Mouse (Mus musculus) left cerebral cortex, postnatal 14 days (tissue): ENCODE measurements around the gene Gif. TPM values are rescaled to one million over a fixed set of nuclear protein-coding genes. Genes with fewer than 3 reads are reported as not detected.

Experiments
- DNase-seq, 2 experiments: peaks; one replicate each; pipeline ENCODE4 v3.0.0; 2021 to 2022; ENCODE audit warnings: low spot score in 2 of 2, mixed read lengths in 1 of 2
- intact Hi-C: fragments of 180-260 bp; cut with DNase I; formaldehyde crosslinking; loops from one replicate; pipeline ENCODE4 v1.15.1; 2025
- long read RNA-seq, 2 experiments: library from polyadenylated mRNA; stranded (forward); transcript quantifications; one replicate each; pipeline ENCODE4 v2.0.0; 2021
- total RNA-seq, 2 experiments: library from RNA; stranded (reverse); gene quantifications; 2 replicates each; pipeline ENCODE4 v1.2.3; 2021

Gif gene
- not detected for total RNA-seq
- long read RNA-seq, experiment 1 = 0 reads
- long read RNA-seq, experiment 2 = 0 reads

GRCm38 (mm10) chr19:11747298-11747697 is at the start of gene Gif:
TSS of gene Gif (plus strand) at chr19:11747554.
- intact Hi-C loops = no loop called here
- no peak for DNase-seq

GRCm38 (mm10) chr19:11698342-11698741 is 49.0 kb upstream of the Gif start:
- DNase-seq = no peak
- intact Hi-C loops = no loop called here

GRCm38 (mm10) chr19:11712451-11712850 is 34.9 kb upstream of the Gif start:
- no peak for DNase-seq
- intact Hi-C loops = no loop called here

- DNase-seq = no peak
- intact Hi-C loops = no loop called here
Measured at GRCm38 (mm10) chr19:11720071-11720470, 27.3 kb upstream of the Gif start.

- intact Hi-C loops = no loop called here
Measured at GRCm38 (mm10) chr19:11723870-11724269, 23.5 kb upstream of the Gif start.

GRCm38 (mm10) chr19:11724275-11724674 is 23.1 kb upstream of the Gif start:
- DNase-seq = no peak
- intact Hi-C loops = no loop called here

More at GRCm38 (mm10) chr19:11723870-11724269, 23.5 kb upstream of the Gif start:
- DNase-seq = no peak

- intact Hi-C loops = no loop called here
- no peak for DNase-seq
Measured at GRCm38 (mm10) chr19:11725915-11726314, 21.4 kb upstream of the Gif start.

GRCm38 (mm10) chr19:11727304-11727703 is 20.1 kb upstream of the Gif start:
- DNase-seq = no peak
- intact Hi-C loops = no loop called here

GRCm38 (mm10) chr19:11730278-11730677 is 17.1 kb upstream of the Gif start:
- intact Hi-C loops = no loop called here
- no peak for DNase-seq

- intact Hi-C loops = no loop called here
- DNase-seq = no peak
Measured at GRCm38 (mm10) chr19:11736455-11736854, 10.9 kb upstream of the Gif start.

GRCm38 (mm10) chr19:11745680-11746079 is 1.7 kb upstream of the Gif start:
- intact Hi-C loops = no loop called here
- no peak for DNase-seq

GRCm38 (mm10) chr19:11765059-11765458 is 17.7 kb downstream of the Gif start:
- intact Hi-C loops = no loop called here
- no peak for DNase-seq

- no peak for DNase-seq
- intact Hi-C loops = no loop called here
Measured at GRCm38 (mm10) chr19:11766413-11766812, 19.1 kb downstream of the Gif start.

GRCm38 (mm10) chr19:11768163-11768562 is 20.8 kb downstream of the Gif start:
- peak in 1 of 2 experiments; percentile 50 for DNase-seq
- intact Hi-C loops = loop anchor here (1.0 kb wide), 2 partner anchors 158 to 418 kb away; no protein-coding TSS in a partner anchor

GRCm38 (mm10) chr19:11769257-11769920 is 22.0 kb downstream of the Gif start:
- intact Hi-C loops = no loop called here
- DNase-seq = no peak

GRCm38 (mm10) chr19:11770205-11770892 is 23.0 kb downstream of the Gif start, which contains the start of gene Mrpl16:
TSS of gene Mrpl16 (plus strand) at chr19:11770391.
- DNase-seq = peak; percentile 93
- intact Hi-C loops = no loop called here

GRCm38 (mm10) chr19:11777191-11777865 is 30.0 kb downstream of the Gif start:
- DNase-seq = peak; percentile 71 to 79
- intact Hi-C loops = loop anchor here (2.0 to 5.0 kb wide), 3 partner anchors 41 to 230 kb away; partner anchors contain the start of genes Patl1 and Stx3

GRCm38 (mm10) chr19:11785409-11786154 is 38.2 kb downstream of the Gif start:
- intact Hi-C loops = no loop called here
- no peak for DNase-seq

- intact Hi-C loops = no loop called here
- no peak for DNase-seq
Measured at GRCm38 (mm10) chr19:11787826-11788225, 40.5 kb downstream of the Gif start.

GRCm38 (mm10) chr19:11788876-11789275 is 41.5 kb downstream of the Gif start:
- DNase-seq = no peak
- intact Hi-C loops = no loop called here
